Mouse (Mus musculus): Measurements from ENCODE around the gene Prex1. TPM values are rescaled to one million over a fixed set of nuclear protein-coding genes. Genes with fewer than 3 reads are reported as not detected.
A peak's percentile ranks its signal among the peaks of the same experiment; 100 is the strongest.

Gene Prex1
- polyA plus RNA-seq, 1 experiment from 2014 or later: 22.0 TPM

- Histone ChIP-seq H3K27me3 (ENCODE audit: control insufficient read depth, insufficient read depth, low read depth, low read length) (no peaks in the 10 kb centered on the region), H3K9ac (ENCODE audit: low read depth, low read length) (0 out of 2 replicates have a peak overlapping the region, but pooled peaks have one; percentile 18), H3K9me3 (replicated peaks; ENCODE audit: control insufficient read depth, low read length, poor library complexity, severe bottlenecking) (no peaks in the 10 kb centered on the region), H3K27ac (ENCODE audit: low read length) (peak overlapping the region; percentile 55), H3K4me2 (ENCODE audit: low read length) (peak overlapping the region; percentile 30; the same call in 1 of the 2 replicates), H3K4me3 (ENCODE audit: low read depth, low read length) (no peak overlapping the region), H3K4me1 (ENCODE audit: control insufficient read depth, insufficient read depth, low read length) (peaks cover 10% of the 10 kb centered on the region; the same call in 1 of the 2 replicates), H3K36me3 (ENCODE audit: control insufficient read depth, insufficient read depth, low read length) (no peaks in the 10 kb centered on the region)
- peak; percentile 55; the same call in 1 of the 2 replicates for ATAC-seq
- WGBS: 7% methylated on average over 19 of the region's 19 CpGs
These were observed 16.3 kb upstream of the Prex1 start for GRCm38 (mm10) chr2:166729656-166730566.

GRCm38 (mm10) chr2:166729045-166729444 lies 15.4 kb upstream of the Prex1 start:
- Histone ChIP-seq H3K27ac (ENCODE audit: low read length) (no peak overlapping the region), H3K9ac (ENCODE audit: low read depth, low read length) (no peak overlapping the region), H3K4me2 (ENCODE audit: low read length) (no peak overlapping the region), H3K4me1 (ENCODE audit: control insufficient read depth, insufficient read depth, low read length) (peaks cover 10% of the 10 kb centered on the region; the same call in 1 of the 2 replicates), H3K4me3 (ENCODE audit: low read depth, low read length) (no peak overlapping the region), H3K9me3 (replicated peaks; ENCODE audit: control insufficient read depth, low read length, poor library complexity, severe bottlenecking) (no peaks in the 10 kb centered on the region), H3K36me3 (ENCODE audit: control insufficient read depth, insufficient read depth, low read length) (no peaks in the 10 kb centered on the region), H3K27me3 (ENCODE audit: control insufficient read depth, insufficient read depth, low read depth, low read length) (no peaks in the 10 kb centered on the region)
- ATAC-seq: no peak
- 23% methylated on average over 3 of the region's 3 CpGs for WGBS

- Histone ChIP-seq H3K9me3 (replicated peaks; ENCODE audit: control insufficient read depth, low read length, poor library complexity, severe bottlenecking) (no peaks in the 10 kb centered on the region), H3K4me2 (ENCODE audit: low read length) (no peak overlapping the region), H3K4me3 (ENCODE audit: low read depth, low read length) (no peak overlapping the region), H3K9ac (ENCODE audit: low read depth, low read length) (no peak overlapping the region), H3K36me3 (ENCODE audit: control insufficient read depth, insufficient read depth, low read length) (no peaks in the 10 kb centered on the region), H3K27ac (ENCODE audit: low read length) (no peak overlapping the region), H3K4me1 (ENCODE audit: control insufficient read depth, insufficient read depth, low read length) (peaks cover 10% of the 10 kb centered on the region; the same call in 1 of the 2 replicates), H3K27me3 (ENCODE audit: control insufficient read depth, insufficient read depth, low read depth, low read length) (no peaks in the 10 kb centered on the region)
- no peak for ATAC-seq
- WGBS: 52% methylated on average over 3 of the region's 3 CpGs
These were observed 14.6 kb upstream of the Prex1 start for GRCm38 (mm10) chr2:166728261-166728680.

GRCm38 (mm10) chr2:166727790-166728189 lies 14.2 kb upstream of the Prex1 start:
- WGBS: 85% methylated on average over 10 of the region's 10 CpGs
- peaks cover 10% of the 10 kb centered on the region; the same call in 1 of the 2 replicates for H3K4me1 ChIP-seq (ENCODE audit: control insufficient read depth, insufficient read depth, low read length)
- no peak overlapping the region for H3K4me2 ChIP-seq (ENCODE audit: low read length)
- H3K36me3 ChIP-seq (ENCODE audit: control insufficient read depth, insufficient read depth, low read length): no peaks in the 10 kb centered on the region
- no peak overlapping the region for H3K27ac ChIP-seq (ENCODE audit: low read length)
- H3K9ac ChIP-seq (ENCODE audit: low read depth, low read length): no peak overlapping the region
- no peak overlapping the region for H3K4me3 ChIP-seq (ENCODE audit: low read depth, low read length)
- no peak for ATAC-seq
- H3K27me3 ChIP-seq (ENCODE audit: control insufficient read depth, insufficient read depth, low read depth, low read length): no peaks in the 10 kb centered on the region
- no peaks in the 10 kb centered on the region for H3K9me3 ChIP-seq (replicated peaks; ENCODE audit: control insufficient read depth, low read length, poor library complexity, severe bottlenecking)

- 37% methylated on average over 6 of the region's 6 CpGs for WGBS
- H3K36me3 ChIP-seq (ENCODE audit: control insufficient read depth, insufficient read depth, low read length): no peaks in the 10 kb centered on the region
- H3K4me3 ChIP-seq (ENCODE audit: low read depth, low read length): no peak overlapping the region
- no peaks in the 10 kb centered on the region for H3K9me3 ChIP-seq (replicated peaks; ENCODE audit: control insufficient read depth, low read length, poor library complexity, severe bottlenecking)
- no peak overlapping the region for H3K9ac ChIP-seq (ENCODE audit: low read depth, low read length)
- H3K4me1 ChIP-seq (ENCODE audit: control insufficient read depth, insufficient read depth, low read length): peaks cover 10% of the 10 kb centered on the region; the same call in 1 of the 2 replicates
- no peaks in the 10 kb centered on the region for H3K27me3 ChIP-seq (ENCODE audit: control insufficient read depth, insufficient read depth, low read depth, low read length)
- no peak overlapping the region for H3K27ac ChIP-seq (ENCODE audit: low read length)
- H3K4me2 ChIP-seq (ENCODE audit: low read length): no peak overlapping the region
- ATAC-seq: no peak
These were observed 13.3 kb upstream of the Prex1 start for GRCm38 (mm10) chr2:166726891-166727290.

GRCm38 (mm10) chr2:166720416-166720815 lies 6.8 kb upstream of the Prex1 start:
- 69% methylated on average over 3 of the region's 3 CpGs for WGBS
- no peak overlapping the region for H3K4me3 ChIP-seq (ENCODE audit: low read depth, low read length)
- ATAC-seq: no peak
- H3K4me2 ChIP-seq (ENCODE audit: low read length): no peak overlapping the region
- no peaks in the 10 kb centered on the region for H3K27me3 ChIP-seq (ENCODE audit: control insufficient read depth, insufficient read depth, low read depth, low read length)
- H3K9me3 ChIP-seq (replicated peaks; ENCODE audit: control insufficient read depth, low read length, poor library complexity, severe bottlenecking): no peaks in the 10 kb centered on the region
- H3K9ac ChIP-seq (ENCODE audit: low read depth, low read length): no peak overlapping the region
- H3K4me1 ChIP-seq (ENCODE audit: control insufficient read depth, insufficient read depth, low read length): no peaks in the 10 kb centered on the region
- H3K27ac ChIP-seq (ENCODE audit: low read length): no peak overlapping the region
- H3K36me3 ChIP-seq (ENCODE audit: control insufficient read depth, insufficient read depth, low read length): no peaks in the 10 kb centered on the region

- WGBS: 72% methylated on average over 2 of the region's 2 CpGs
- Histone ChIP-seq H3K4me2 (ENCODE audit: low read length) (no peak overlapping the region), H3K27ac (ENCODE audit: low read length) (no peak overlapping the region), H3K4me3 (ENCODE audit: low read depth, low read length) (no peak overlapping the region), H3K36me3 (ENCODE audit: control insufficient read depth, insufficient read depth, low read length) (no peaks in the 10 kb centered on the region), H3K9me3 (replicated peaks; ENCODE audit: control insufficient read depth, low read length, poor library complexity, severe bottlenecking) (no peaks in the 10 kb centered on the region), H3K9ac (ENCODE audit: low read depth, low read length) (no peak overlapping the region), H3K4me1 (ENCODE audit: control insufficient read depth, insufficient read depth, low read length) (no peaks in the 10 kb centered on the region), H3K27me3 (ENCODE audit: control insufficient read depth, insufficient read depth, low read depth, low read length) (no peaks in the 10 kb centered on the region)
- ATAC-seq: no peak
These were observed 6.3 kb upstream of the Prex1 start for GRCm38 (mm10) chr2:166719930-166720305.

GRCm38 (mm10) chr2:166719301-166719929 lies 5.8 kb upstream of the Prex1 start:
- Histone ChIP-seq H3K4me1 (ENCODE audit: control insufficient read depth, insufficient read depth, low read length) (no peaks in the 10 kb centered on the region; the same call in 1 of the 2 replicates), H3K9me3 (replicated peaks; ENCODE audit: control insufficient read depth, low read length, poor library complexity, severe bottlenecking) (no peaks in the 10 kb centered on the region), H3K27me3 (ENCODE audit: control insufficient read depth, insufficient read depth, low read depth, low read length) (no peaks in the 10 kb centered on the region), H3K27ac (ENCODE audit: low read length) (no peak overlapping the region), H3K4me2 (ENCODE audit: low read length) (no peak overlapping the region), H3K9ac (ENCODE audit: low read depth, low read length) (no peak overlapping the region), H3K36me3 (ENCODE audit: control insufficient read depth, insufficient read depth, low read length) (no peaks in the 10 kb centered on the region), H3K4me3 (ENCODE audit: low read depth, low read length) (no peak overlapping the region)
- WGBS: 90% methylated on average over 1 of the region's 1 CpGs
- ATAC-seq: no peak

GRCm38 (mm10) chr2:166716067-166716466 lies 2.4 kb upstream of the Prex1 start:
- Histone ChIP-seq H3K27ac (ENCODE audit: low read length) (no peak overlapping the region), H3K27me3 (ENCODE audit: control insufficient read depth, insufficient read depth, low read depth, low read length) (no peaks in the 10 kb centered on the region), H3K9ac (ENCODE audit: low read depth, low read length) (no peak overlapping the region), H3K4me1 (ENCODE audit: control insufficient read depth, insufficient read depth, low read length) (peaks cover 14% of the 10 kb centered on the region), H3K36me3 (ENCODE audit: control insufficient read depth, insufficient read depth, low read length) (no peaks in the 10 kb centered on the region), H3K4me3 (ENCODE audit: low read depth, low read length) (no peak overlapping the region), H3K9me3 (replicated peaks; ENCODE audit: control insufficient read depth, low read length, poor library complexity, severe bottlenecking) (no peaks in the 10 kb centered on the region), H3K4me2 (ENCODE audit: low read length) (no peak overlapping the region)
- 58% methylated on average over 7 of the region's 7 CpGs for WGBS
- ATAC-seq: no peak

Measured in midbrain, embryonic 16.5 days (tissue).